Mouse (Mus musculus) regulatory T cell (primary cell): Measurements from ENCODE around the gene Shisa8.

Experiments used
- in situ Hi-C: fragments of 300-600 bp; cut with MboI, MseI; formaldehyde crosslinking; loops from one replicate; pipeline ENCODE4 v1.15.1; 2025; ENCODE audit warnings: high pct_unique_total_duplicates

The Shisa8 gene

GRCm38 (mm10) chr15:82156902-82157301 is 55.7 kb downstream of the Shisa8 start:
- in situ Hi-C loops = no loop called here

GRCm38 (mm10) chr15:82156298-82156697 is 56.3 kb downstream of the Shisa8 start:
- in situ Hi-C loops = no loop called here
